Mouse (Mus musculus) cerebellum, adult 11-12 months (tissue): ENCODE data around the gene Epb41l5.
A peak's percentile ranks its signal among the peaks of the same experiment; 100 is the strongest.

Experiments used
- DNase-seq: peaks from one replicate; pipeline ENCODE4 v3.0.0; 2022

Gene Epb41l5

GRCm38 (mm10) chr1:119648205-119649111 is at the start of gene Epb41l5:
Gene Epb41l5, minus strand, starts transcription at chr1:119649000.
- peak; percentile 69 for DNase-seq

DNA sequence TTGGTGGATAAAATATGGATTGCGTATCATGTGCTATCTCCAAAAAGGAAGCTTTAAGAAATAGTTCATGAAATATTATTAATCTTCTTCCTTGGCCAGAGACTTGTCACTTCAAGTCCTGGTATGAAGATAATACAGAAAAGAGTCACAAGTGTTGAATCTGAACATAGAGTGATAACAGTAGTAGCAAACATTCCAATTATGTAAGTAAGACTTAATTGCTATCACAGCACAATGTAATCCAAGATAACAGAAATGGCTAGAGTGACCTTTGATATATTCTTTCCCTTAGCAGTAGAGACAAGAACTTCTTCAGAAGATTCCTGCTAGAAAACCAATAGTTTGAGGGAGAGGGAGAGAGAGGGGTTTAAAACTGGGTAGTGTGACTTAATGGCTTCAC is 48.1 kb upstream of the Epb41l5 start:
- no peak for DNase-seq

GRCm38 (mm10) chr1:119685773-119686558 is 37.2 kb upstream of the Epb41l5 start:
- DNase-seq = no peak

- no peak for DNase-seq
Measured at GRCm38 (mm10) chr1:119681663-119682213, 32.9 kb upstream of the Epb41l5 start.

DNA sequence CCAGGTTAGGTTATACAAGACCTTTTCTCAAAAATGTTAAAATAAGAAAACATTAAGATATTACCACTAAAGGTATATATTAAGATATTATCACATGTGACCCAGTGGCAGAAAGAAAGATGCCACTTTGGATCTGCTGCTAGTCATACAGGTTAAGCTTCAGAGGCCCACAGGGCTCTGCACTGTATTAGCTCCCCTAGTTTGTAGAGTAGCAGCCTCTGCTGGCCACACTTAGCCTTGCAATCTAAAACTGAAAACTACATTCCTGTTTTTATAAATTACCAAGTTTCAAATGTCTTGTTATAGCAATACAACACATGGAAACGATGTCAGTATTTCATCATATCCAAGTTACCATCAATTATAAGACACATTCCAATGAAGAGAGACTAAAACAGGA is 26.2 kb upstream of the Epb41l5 start:
- DNase-seq = no peak

DNA sequence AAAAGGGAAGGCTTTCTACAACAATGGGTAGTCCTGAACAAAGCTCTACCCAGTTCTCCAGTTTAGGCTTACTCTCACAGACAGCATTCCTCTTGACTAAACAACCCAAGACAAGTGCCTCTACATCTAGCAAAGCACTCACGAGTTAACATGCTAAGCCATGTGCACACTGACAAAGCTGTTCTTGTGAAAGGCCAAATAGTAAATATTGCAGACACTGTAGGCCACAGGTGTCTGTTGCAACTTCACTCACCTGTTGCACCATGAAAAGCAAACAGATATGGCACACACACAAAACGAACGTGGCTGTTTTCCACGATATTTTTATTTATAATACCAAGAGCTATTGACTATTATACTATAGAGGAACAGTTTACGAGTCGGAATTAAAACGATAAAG is 18.1 kb upstream of the Epb41l5 start:
- DNase-seq = no peak

GRCm38 (mm10) chr1:119654307-119654706 is 5.5 kb upstream of the Epb41l5 start:
- DNase-seq = no peak

GRCm38 (mm10) chr1:119650386-119650785 is 1.6 kb upstream of the Epb41l5 start:
- peak; percentile 33 for DNase-seq

DNA sequence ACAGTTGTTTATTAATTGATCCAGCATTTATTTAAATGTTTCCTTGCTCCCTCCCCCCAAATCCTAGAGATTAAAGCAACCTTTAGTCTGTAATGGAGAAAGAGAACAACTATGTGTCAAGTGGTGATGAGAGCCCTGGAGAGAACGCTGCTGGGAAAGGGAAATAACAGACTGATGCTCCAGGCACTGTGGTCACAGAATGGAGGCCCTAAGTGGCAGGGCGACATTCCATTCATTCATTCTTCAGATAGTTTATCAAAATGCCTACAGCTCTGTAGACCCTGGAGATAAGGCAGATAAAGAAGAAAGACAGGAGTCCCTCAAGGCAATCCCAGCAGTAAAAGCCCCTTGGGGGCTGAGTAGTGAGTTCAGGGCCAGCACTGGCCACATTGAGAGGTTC is 827 bp upstream of the Epb41l5 start:
- no peak for DNase-seq

DNA sequence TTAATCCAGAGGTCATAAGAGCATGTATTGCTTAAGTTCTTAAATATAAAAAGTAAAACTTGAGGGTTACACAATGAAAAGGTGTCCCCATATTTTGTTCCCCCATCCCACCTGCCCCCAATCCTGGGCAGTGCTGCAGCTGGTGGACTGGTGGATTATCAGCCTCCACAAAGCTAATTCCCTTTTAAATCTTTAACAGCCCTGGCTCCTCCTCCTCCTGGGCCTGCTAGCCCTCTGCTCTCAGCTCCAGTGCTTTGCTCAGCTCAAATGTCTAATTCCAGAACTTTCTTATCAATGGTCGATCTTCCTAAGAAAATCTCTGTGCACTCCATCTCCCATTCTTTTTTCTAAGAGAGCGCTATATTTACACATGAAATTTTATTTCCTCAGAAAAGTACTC is 2.4 kb downstream of the Epb41l5 start:
- no peak for DNase-seq

DNA sequence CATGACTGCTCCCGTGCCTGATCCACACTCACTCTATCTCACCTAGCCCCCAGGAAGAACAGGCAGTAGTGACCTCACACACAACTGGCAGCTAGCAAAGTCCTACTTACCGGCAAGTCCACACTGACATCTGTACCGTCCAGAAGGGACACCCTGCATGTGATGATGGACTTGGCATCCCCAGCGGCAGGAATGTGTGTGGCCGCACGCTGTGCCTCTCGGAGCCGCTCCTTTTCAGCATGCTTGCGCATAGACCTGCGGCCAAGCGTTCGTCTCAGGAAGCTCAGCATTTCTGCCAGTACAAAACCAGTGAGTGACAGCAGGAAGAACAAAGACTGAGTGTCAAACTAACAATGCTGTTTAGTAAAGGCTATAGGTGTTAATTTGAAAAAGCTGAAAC is 6.4 kb downstream of the Epb41l5 start:
- peak; percentile 20 for DNase-seq

GRCm38 (mm10) chr1:119641090-119641812 is 7.5 kb downstream of the Epb41l5 start:
- no peak for DNase-seq

GRCm38 (mm10) chr1:119640006-119640405 is 8.8 kb downstream of the Epb41l5 start:
- no peak for DNase-seq

DNA sequence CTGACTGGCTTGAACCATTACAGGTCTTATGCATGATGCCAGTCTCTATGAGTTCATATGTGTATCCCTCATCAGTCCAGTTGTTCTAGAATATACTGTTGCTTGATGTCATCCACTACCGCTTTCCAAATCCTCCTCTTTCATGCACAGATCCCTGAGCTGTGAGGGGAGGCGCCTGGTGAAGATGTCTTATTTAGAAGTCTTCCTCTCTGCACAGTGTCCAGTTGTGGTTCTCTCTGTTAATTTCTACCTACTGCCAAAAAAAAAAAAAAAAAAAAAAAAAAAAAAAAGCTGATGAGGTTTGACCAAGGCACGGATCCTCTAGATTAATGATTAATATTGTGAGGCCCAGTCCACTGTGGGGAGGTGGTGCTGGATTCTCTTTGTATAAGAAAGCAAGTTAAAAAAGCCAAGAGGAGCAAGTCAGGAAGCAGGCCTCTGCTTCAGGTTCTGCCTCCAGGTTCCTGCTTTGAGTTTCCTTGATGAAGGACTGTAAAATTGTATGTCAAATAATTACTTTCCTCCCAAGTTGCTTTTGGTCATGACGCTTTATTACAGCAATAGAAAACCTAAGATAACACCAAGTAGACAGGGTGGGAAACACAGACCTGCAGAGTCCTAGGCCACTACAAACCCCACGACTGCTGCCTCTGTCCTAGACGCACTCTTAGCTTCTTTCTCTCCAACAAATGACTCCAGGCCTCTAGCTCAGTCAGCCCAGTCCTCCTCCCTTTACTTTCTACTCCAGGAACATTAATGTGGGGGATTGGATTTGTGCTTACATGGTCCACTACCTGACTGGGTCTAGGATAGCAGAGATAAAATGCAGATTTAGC is 11.4 kb downstream of the Epb41l5 start:
- no peak for DNase-seq

GRCm38 (mm10) chr1:119634746-119635145 is 14.1 kb downstream of the Epb41l5 start:
- no peak for DNase-seq

GRCm38 (mm10) chr1:119630428-119630827 is 18.4 kb downstream of the Epb41l5 start:
- DNase-seq = no peak

DNA sequence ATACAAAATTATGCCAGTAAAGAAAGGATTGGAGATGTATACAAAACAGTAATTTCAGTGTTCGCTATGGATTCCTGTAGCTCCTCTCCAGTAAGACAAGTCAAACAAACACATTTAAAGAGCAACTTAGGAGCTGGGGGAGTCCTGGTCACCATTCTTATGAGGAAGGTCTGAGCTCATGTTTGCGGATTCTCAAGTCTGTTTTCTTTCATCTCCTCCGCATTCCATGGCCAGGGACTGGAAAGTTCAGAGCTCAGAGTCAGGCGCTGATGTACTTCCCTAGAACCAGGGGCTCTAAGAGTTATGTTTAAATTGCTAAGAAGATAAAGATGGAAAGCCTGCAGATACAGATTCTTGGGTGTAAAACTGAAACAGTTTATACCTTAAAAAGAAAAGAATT is 22.0 kb downstream of the Epb41l5 start:
- DNase-seq = no peak

GRCm38 (mm10) chr1:119624444-119624843 is 24.4 kb downstream of the Epb41l5 start:
- no peak for DNase-seq

- no peak for DNase-seq
Measured at GRCm38 (mm10) chr1:119605396-119605795, 43.4 kb downstream of the Epb41l5 start.

DNA sequence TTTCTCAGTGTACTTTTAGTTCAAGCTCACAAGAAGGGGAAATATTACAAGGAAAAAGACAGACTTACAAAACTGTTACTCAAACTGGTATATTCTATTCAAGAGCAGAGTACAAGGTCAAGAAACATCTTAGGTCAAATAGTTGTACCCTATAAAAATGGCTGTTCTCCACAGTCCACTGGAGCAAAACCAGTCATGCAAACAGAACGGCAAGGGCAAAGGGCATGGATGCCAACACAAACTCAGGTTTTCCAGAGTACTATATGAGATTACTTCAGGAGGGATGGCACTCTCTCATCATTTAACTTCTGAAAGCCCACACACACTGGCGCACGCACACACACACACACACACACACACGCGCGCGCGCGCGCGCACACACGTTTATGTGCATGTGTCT is 46.4 kb downstream of the Epb41l5 start:
- no peak for DNase-seq

DNA sequence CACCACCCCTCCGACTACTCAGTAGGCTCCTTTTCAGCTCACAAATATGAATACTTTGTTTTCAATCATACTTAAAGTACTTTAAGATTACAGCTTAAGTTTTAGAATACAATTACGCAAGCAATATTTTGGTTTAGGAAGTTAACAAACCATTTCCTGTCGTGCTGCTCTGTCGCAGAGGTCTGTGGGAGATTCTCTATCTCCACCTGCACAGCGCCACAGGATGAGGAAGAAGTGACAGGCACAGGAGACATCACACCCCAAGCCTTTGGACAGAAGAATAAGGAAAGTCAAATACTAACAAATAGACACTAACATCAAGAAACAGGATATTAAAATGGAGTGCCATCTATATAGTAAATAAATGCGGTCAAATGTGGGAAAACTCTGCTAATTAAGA is 49.9 kb downstream of the Epb41l5 start:
- no peak for DNase-seq

GRCm38 (mm10) chr1:119596954-119597480 is 51.8 kb downstream of the Epb41l5 start:
- DNase-seq = no peak
